9 mouse cellular contexts compared by ENCODE assay signal in genomic region chr5:63970281-63970732, GRCm38 (mm10). TPM values are rescaled to one million over a fixed set of nuclear protein-coding genes. Genes with fewer than 3 reads are reported as not detected.
DNase-seq lines count a peak whose midpoint lies in the region; ATAC-seq and TF ChIP-seq lines count a peak whose summit lies in the region.
"Had no signal": no experiment of that assay in that cellular context is flagged by ENCODE, and none has a peak within 500 bp of the region (broad histone marks: within the 10 kb centered on the region; RNA-seq: fewer than 3 reads in every experiment).

No protein-coding gene starts in this region.

- WGBS in kidney, postnatal 0 days: 7% methylated on average over 7 of the region's 7 CpGs
- WGBS in forebrain, embryonic 16.5 days: 3% methylated on average over 7 of the region's 7 CpGs
- WGBS in hindbrain, embryonic 12.5 days: 5% methylated on average over 7 of the region's 7 CpGs

- H3K36me3 ChIP-seq in kidney, postnatal 0 days (ENCODE audit: insufficient read depth, low read length): no peaks in the 10 kb centered on the region
- no peaks in the 10 kb centered on the region for H3K36me3 ChIP-seq in forebrain, embryonic 16.5 days (ENCODE audit: control insufficient read depth, insufficient read depth)
- H3K36me3 ChIP-seq in myocyte (ENCODE audit: control insufficient read depth, insufficient read depth): no peaks in the 10 kb centered on the region
- H3K36me3 ChIP-seq in hindbrain, embryonic 12.5 days: no peaks in the 10 kb centered on the region
- H3K36me3 ChIP-seq: midbrain, embryonic 13.5 days had no signal

- peak overlapping the region; percentile 77 for H3K27ac ChIP-seq in kidney, postnatal 0 days
- H3K27ac ChIP-seq in forebrain, embryonic 16.5 days (ENCODE audit: low read length): no peak overlapping the region
- no peak overlapping the region for H3K27ac ChIP-seq in hindbrain, embryonic 12.5 days
- H3K27ac ChIP-seq: midbrain, embryonic 13.5 days had no signal

- H3K27me3 ChIP-seq in kidney, postnatal 0 days (ENCODE audit: insufficient read depth, low read length): no peaks in the 10 kb centered on the region
- no peaks in the 10 kb centered on the region for H3K27me3 ChIP-seq in forebrain, embryonic 16.5 days (replicated peaks; ENCODE audit: control insufficient read depth, insufficient read depth, low read length)
- no peaks in the 10 kb centered on the region for H3K27me3 ChIP-seq in myocyte (ENCODE audit: control insufficient read depth, insufficient read depth, insufficient read length)
- H3K27me3 ChIP-seq in hindbrain, embryonic 12.5 days: peaks cover 3% of the 10 kb centered on the region; the same call in 1 of the 2 replicates
- H3K27me3 ChIP-seq: midbrain, embryonic 13.5 days had no signal

- H3ac ChIP-seq in myocyte (ENCODE audit: control insufficient read depth, insufficient read length): no peak overlapping the region

- H3K79me2 ChIP-seq in myocyte (ENCODE audit: control insufficient read depth, insufficient read depth): peaks cover 23% of the 10 kb centered on the region

- H3K4me3 ChIP-seq in kidney, postnatal 0 days (replicated peaks; ENCODE audit: low read depth, low read length): no peak overlapping the region
- H3K4me3 ChIP-seq in forebrain, embryonic 16.5 days (replicated peaks; ENCODE audit: low read length): no peak overlapping the region
- no peak overlapping the region for H3K4me3 ChIP-seq in myocyte
- no peak overlapping the region for H3K4me3 ChIP-seq in hindbrain, embryonic 12.5 days
- H3K4me3 ChIP-seq: midbrain, embryonic 13.5 days had no signal

- no peak for ATAC-seq in kidney, postnatal 0 days (replicated peaks; ENCODE audit: low FRiP score, low read depth)
- ATAC-seq in forebrain, embryonic 16.5 days: peak; percentile 10; the same call in 1 of the 2 replicates
- ATAC-seq in hindbrain, embryonic 12.5 days (ENCODE audit: low FRiP score): no peak
- ATAC-seq: midbrain, embryonic 13.5 days had no signal

- no peak for TF ChIP-seq POLR2A in myocyte (IDR thresholded peaks at IDR 0.05; ENCODE audit: insufficient read length, low read depth)

- 0 out of 2 replicates have a peak overlapping the region, but pooled peaks have one; percentile 7 for H3K4me2 ChIP-seq in kidney, postnatal 0 days (ENCODE audit: low read length)
- H3K4me2 ChIP-seq in forebrain, embryonic 16.5 days (ENCODE audit: low read length): no peak overlapping the region
- peak overlapping the region; percentile 73 for H3K4me2 ChIP-seq in myocyte (ENCODE audit: low read depth)
- H3K4me2 ChIP-seq in hindbrain, embryonic 12.5 days (replicated peaks): no peak overlapping the region
- H3K4me2 ChIP-seq: midbrain, embryonic 13.5 days had no signal

- no peaks in the 10 kb centered on the region for H3K9me3 ChIP-seq in kidney, postnatal 0 days (replicated peaks; ENCODE audit: low read length)
- H3K9me3 ChIP-seq in forebrain, embryonic 16.5 days (ENCODE audit: control insufficient read depth, low read length): no peaks in the 10 kb centered on the region
- H3K9me3 ChIP-seq in hindbrain, embryonic 12.5 days (replicated peaks): no peaks in the 10 kb centered on the region
- H3K9me3 ChIP-seq: midbrain, embryonic 13.5 days had no signal

- peak; percentile 24 for DNase-seq in kidney, postnatal 0 days (ENCODE audit: low spot score)
- no peak for DNase-seq in kidney, postnatal 10 days
- peak; percentile 61 for DNase-seq in R1 (ENCODE audit: low read depth, low spot score)
- DNase-seq in adrenal gland, postnatal 14 days: no peak
- DNase-seq in urinary bladder, adult 2 months (ENCODE audit: low spot score): no peak

- no peak overlapping the region for H3K9ac ChIP-seq in kidney, postnatal 0 days (ENCODE audit: low read depth, low read length)
- no peak overlapping the region for H3K9ac ChIP-seq in forebrain, embryonic 16.5 days (replicated peaks; ENCODE audit: low read depth, low read length)
- no peak overlapping the region for H3K9ac ChIP-seq in hindbrain, embryonic 12.5 days
- H3K9ac ChIP-seq: midbrain, embryonic 13.5 days had no signal

- peaks cover 28% of the 10 kb centered on the region; the same call in 1 of the 2 replicates for H3K4me1 ChIP-seq in kidney, postnatal 0 days (replicated peaks; ENCODE audit: insufficient read depth, low read length)
- peaks cover 22% of the 10 kb centered on the region for H3K4me1 ChIP-seq in forebrain, embryonic 16.5 days (replicated peaks; ENCODE audit: control insufficient read depth, insufficient read depth, low read length)
- H3K4me1 ChIP-seq in hindbrain, embryonic 12.5 days: peaks cover 23% of the 10 kb centered on the region

- TF ChIP-seq CTCF in kidney, postnatal 0 days (IDR thresholded peaks at IDR 0.05; ENCODE audit: low read depth): no peak

TF ChIP-seq in myocyte, 11 proteins besides CTCF, POLR2A, EP300 and RAD21:
- TF ChIP-seq SRF (IDR thresholded peaks at IDR 0.05; ENCODE audit: control insufficient read depth, insufficient read length, low read depth) (no peak), TCF3 (IDR thresholded peaks at IDR 0.05; ENCODE audit: insufficient read length, low read depth) (no peak), USF1 (IDR thresholded peaks at IDR 0.05; ENCODE audit: low read depth) (no peak), REST (IDR thresholded peaks at IDR 0.05; ENCODE audit: insufficient read depth, insufficient read length) (no peak), E2F4 (IDR thresholded peaks at IDR 0.05; ENCODE audit: insufficient read depth) (no peak), POLR2AphosphoS2 (IDR thresholded peaks at IDR 0.05; ENCODE audit: insufficient read length, low read depth) (no peak), MYOG (IDR thresholded peaks at IDR 0.05; ENCODE audit: control insufficient read depth in 1 of 3, insufficient read depth in 1 of 3, insufficient read length in 2 of 3, low read depth in 2 of 3) (no peak), CEBPB (IDR thresholded peaks at IDR 0.05; ENCODE audit: insufficient read depth, poor library complexity, severe bottlenecking) (no peak), TCF12 (IDR thresholded peaks at IDR 0.05; ENCODE audit: insufficient read depth, poor library complexity, severe bottlenecking) (no peak), MAX (IDR thresholded peaks at IDR 0.05; ENCODE audit: low read depth) (no peak), MYOD1 (IDR thresholded peaks at IDR 0.05; ENCODE audit: control insufficient read depth in 1 of 3, insufficient read length in 2 of 3, low read depth in 2 of 3) (no peak)

RNA-seq across cellular contexts. Expression of gene Rell1, which starts 1.6 kb away (rescaled TPM):
- 25.5 and 27.7 TPM in 2 replicates for polyA plus RNA-seq in kidney, postnatal 0 days (2015; fragmentation: Nextera tagmentation; extraction: Ambion mirVana)
- 13.0 and 15.4 TPM in 2 replicates for polyA plus RNA-seq in forebrain, embryonic 16.5 days (2015; fragmentation: Nextera tagmentation; extraction: Ambion mirVana)
- 25.9 TPM for polyA plus RNA-seq in myocyte (2012; fragmentation: generic; extraction: Trizol)
- 46.5 and 50.0 TPM in 2 replicates for total RNA-seq in adrenal gland, postnatal 14 days (2021)
- polyA plus RNA-seq in urinary bladder, adult 2 months (2012; rRNA removed): 21.4 and 24.1 TPM in 2 replicates
- polyA plus RNA-seq in hindbrain, embryonic 12.5 days (2016; fragmentation: Nextera tagmentation; extraction: Ambion mirVana): 15.5 and 15.6 TPM in 2 replicates

Comparison
In these comparisons a context has a peak if more than half of its experiments do, and no peak if none do; other contexts are left out.
1. DNase-seq: peak in kidney, postnatal 0 days (single experiment) and R1 (single experiment); none in kidney, postnatal 10 days (single experiment), adrenal gland, postnatal 14 days (single experiment) and urinary bladder, adult 2 months (single experiment).
2. H3K4me2 ChIP-seq: peak in kidney, postnatal 0 days (single experiment) and myocyte (single experiment); none in forebrain, embryonic 16.5 days (single experiment) and hindbrain, embryonic 12.5 days (single experiment).